Mouse (Mus musculus) thymus, adult 2 months (tissue): ENCODE results near the gene Ldlrad1. TPM values are rescaled to one million over a fixed set of nuclear protein-coding genes. Genes with fewer than 3 reads are reported as not detected.
A peak's percentile ranks its signal among the peaks of the same experiment; 100 is the strongest.

Experiments
- DNase-seq: peaks from one replicate; pipeline ENCODE4 v3.0.0; 2021
- H3K27ac ChIP-seq: fragments of 200-500 bp; 2 replicates; pipeline ENCODE4 v1.5.1; 2012; ENCODE audit warnings: low read length, control low read depth; ENCODE audit not compliant: control insufficient read depth, insufficient read depth
- H3K27me3 ChIP-seq: fragments of 200-500 bp; 2 replicates; pipeline ENCODE4 v1.6.1; 2012; ENCODE audit warnings: mild to moderate bottlenecking, low read length, moderate library complexity, mixed read lengths; ENCODE audit not compliant: control insufficient read depth, insufficient read depth
- H3K36me3 ChIP-seq: fragments of 200-500 bp; 2 replicates; pipeline ENCODE4 v1.6.1; 2012; ENCODE audit warnings: mild to moderate bottlenecking, low read length, moderate library complexity; ENCODE audit not compliant: control insufficient read depth, insufficient read depth
- H3K4me1 ChIP-seq: fragments of 200-500 bp; replicated peaks from 2 replicates; pipeline ENCODE4 v1.6.1; 2012; ENCODE audit warnings: low read length; ENCODE audit not compliant: control insufficient read depth, insufficient read depth
- H3K4me3 ChIP-seq: fragments of 200-500 bp; 2 replicates; pipeline ENCODE4 v1.5.1; 2012; ENCODE audit warnings: mild to moderate bottlenecking, low read length, control low read depth, moderate library complexity; ENCODE audit not compliant: control insufficient read depth, insufficient read depth
- CTCF ChIP-seq: fragments of 200-500 bp; IDR thresholded peaks from 2 replicates; pipeline ENCODE4 v1.5.1; 2012; ENCODE audit warnings: mild to moderate bottlenecking, control low read depth, low read length, moderate library complexity, borderline replicate concordance; ENCODE audit not compliant: control insufficient read depth, poor library complexity, insufficient read depth; ENCODE audit errors: extremely low read depth
- POLR2A ChIP-seq: fragments of 200-500 bp; IDR thresholded peaks from 2 replicates; pipeline ENCODE4 v1.6.1; 2012; ENCODE audit warnings: mild to moderate bottlenecking, low read length, control low read depth, moderate library complexity; ENCODE audit not compliant: control insufficient read depth, poor library complexity, insufficient read depth; ENCODE audit errors: extremely low read depth
- WGBS: fragments of 180-500 bp; shearing (Covaris S2); methylation state at CpG from one replicate; pipeline ENCODE4 v1.1.7; 2018; 5-methylcytosine and 5-hydroxymethylcytosine counted together
- polyA plus RNA-seq: library from polyadenylated mRNA; depleted of rRNA; stranded (reverse); fragments of >200 nt; gene quantifications from 2 replicates; pipeline ENCODE4 v1.2.3, GENCODE M21; 2012

The Ldlrad1 gene
- polyA plus RNA-seq, 1 experiment, result 0.92 TPM

DNA sequence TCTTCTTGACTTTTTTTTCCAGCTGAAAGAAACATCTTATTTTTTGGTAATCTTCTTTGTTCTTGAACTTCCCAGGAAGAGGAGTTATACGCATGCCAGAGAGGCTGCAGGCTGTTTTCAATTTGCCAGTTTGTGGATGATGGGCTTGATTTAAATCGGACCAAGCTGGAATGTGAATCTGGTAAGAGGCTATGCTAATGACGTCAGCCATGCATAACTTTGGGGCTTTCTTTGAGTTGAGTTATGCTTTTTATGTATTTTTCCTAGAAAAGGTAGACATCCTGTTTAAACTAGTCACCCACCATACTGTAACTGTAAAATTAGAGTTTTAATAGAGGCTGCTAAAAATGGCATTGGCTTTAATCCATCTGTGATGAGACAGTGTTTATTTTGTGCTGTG, 23.3 kb upstream of the Ldlrad1 start:
- 95% methylated on average over 3 of the region's 3 CpGs for WGBS
- TF ChIP-seq POLR2A, result no peak
- TF ChIP-seq CTCF, result no peak
- Histone ChIP-seq H3K4me1 (no peaks in the 10 kb centered on the region), H3K27ac (no peak overlapping the region), H3K27me3 (no peaks in the 10 kb centered on the region), H3K4me3 (no peak overlapping the region), H3K36me3 (peaks cover 50% of the 10 kb centered on the region)
- DNase-seq, result no peak

- H3K27ac ChIP-seq, result no peak overlapping the region
- peaks cover 2% of the 10 kb centered on the region; the same call in 1 of the 2 replicates for H3K4me1 ChIP-seq
- 97% methylated on average over 3 of the region's 3 CpGs for WGBS
- H3K27me3 ChIP-seq, result no peaks in the 10 kb centered on the region
- no peak overlapping the region for H3K4me3 ChIP-seq
- H3K36me3 ChIP-seq, result peaks cover 91% of the 10 kb centered on the region
- TF ChIP-seq CTCF (no peak), POLR2A (no peak)
- no peak for DNase-seq
Measured at GRCm38 (mm10) chr4:107193841-107194240, 15.1 kb upstream of the Ldlrad1 start.

GRCm38 (mm10) chr4:107196454-107196853, 12.5 kb upstream of the Ldlrad1 start:
- Histone ChIP-seq H3K36me3 (peaks cover 93% of the 10 kb centered on the region), H3K27me3 (no peaks in the 10 kb centered on the region), H3K4me3 (no peak overlapping the region), H3K4me1 (peaks cover 6% of the 10 kb centered on the region), H3K27ac (no peak overlapping the region)
- DNase-seq, result no peak
- TF ChIP-seq CTCF (no peak), POLR2A (no peak)
- WGBS, result 31% methylated on average over 2 of the region's 2 CpGs

- TF ChIP-seq POLR2A (no peak), CTCF (no peak)
Measured at GRCm38 (mm10) chr4:107198072-107198471, 10.9 kb upstream of the Ldlrad1 start.

DNA sequence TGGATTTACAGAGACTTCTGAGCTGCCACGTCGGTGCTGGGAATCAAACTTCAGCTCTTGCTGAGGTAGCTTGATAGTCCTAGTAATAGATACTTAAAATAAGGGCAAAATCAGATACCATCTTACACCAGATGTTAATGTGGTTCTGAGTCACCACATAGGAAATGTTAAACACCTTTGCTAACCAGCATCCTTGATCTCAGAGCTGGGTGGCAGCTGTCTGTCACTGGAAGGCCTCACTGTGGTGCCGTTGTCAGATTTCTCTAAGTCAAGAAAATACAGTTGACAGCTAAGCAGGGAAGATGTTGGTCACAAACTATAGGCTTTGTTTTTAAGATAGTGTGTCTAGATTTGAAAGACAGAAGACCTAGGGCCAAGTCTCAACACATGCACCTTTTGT, 7.2 kb upstream of the Ldlrad1 start:
- WGBS, result 10% methylated on average over 3 of the region's 3 CpGs
- H3K4me1 ChIP-seq, result peaks cover 9% of the 10 kb centered on the region
- no peak overlapping the region for H3K27ac ChIP-seq
- no peak for TF ChIP-seq POLR2A
- TF ChIP-seq CTCF, result no peak
- no peaks in the 10 kb centered on the region for H3K27me3 ChIP-seq
- DNase-seq, result peak; percentile 19
- H3K4me3 ChIP-seq, result no peak overlapping the region
- peaks cover 71% of the 10 kb centered on the region for H3K36me3 ChIP-seq

More at GRCm38 (mm10) chr4:107198072-107198471, 10.9 kb upstream of the Ldlrad1 start:
- WGBS, result 98% methylated on average over 5 of the region's 5 CpGs
- Histone ChIP-seq H3K36me3 (peaks cover 93% of the 10 kb centered on the region), H3K4me1 (peaks cover 11% of the 10 kb centered on the region), H3K4me3 (no peak overlapping the region), H3K27ac (no peak overlapping the region), H3K27me3 (no peaks in the 10 kb centered on the region)
- no peak for DNase-seq

DNA sequence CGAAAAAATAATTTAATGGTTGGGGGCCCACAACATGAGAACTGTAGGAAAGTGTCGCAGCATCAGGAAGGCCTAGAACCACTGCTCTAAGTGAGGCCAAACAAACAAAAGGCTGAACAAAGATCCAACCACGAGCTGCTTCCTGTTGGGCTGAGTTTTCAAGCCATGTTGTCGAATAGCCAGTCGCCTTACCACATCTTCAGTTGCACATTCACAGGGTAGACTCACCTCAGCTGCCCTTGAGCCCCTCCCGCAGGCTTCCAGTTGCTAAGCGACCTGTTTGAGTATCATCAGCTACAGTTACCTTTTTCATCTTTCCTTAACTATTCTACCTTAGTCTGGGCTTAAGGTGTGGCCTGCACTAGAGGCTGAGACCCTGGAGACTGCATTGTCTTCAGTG, 6.0 kb upstream of the Ldlrad1 start:
- TF ChIP-seq POLR2A (no peak), CTCF (no peak)
- no peak overlapping the region for H3K27ac ChIP-seq
- H3K36me3 ChIP-seq, result peaks cover 60% of the 10 kb centered on the region
- no peak for DNase-seq
- no peak overlapping the region for H3K4me3 ChIP-seq
- peaks cover 9% of the 10 kb centered on the region for H3K4me1 ChIP-seq
- no peaks in the 10 kb centered on the region for H3K27me3 ChIP-seq
- 75% methylated on average over 7 of the region's 7 CpGs for WGBS

GRCm38 (mm10) chr4:107207016-107207415, 2.0 kb upstream of the Ldlrad1 start:
- H3K27ac ChIP-seq, result no peak overlapping the region

More at GRCm38 (mm10) chr4:107207016-107207415, 2.0 kb upstream of the Ldlrad1 start:
- TF ChIP-seq POLR2A, result no peak
- no peak for TF ChIP-seq CTCF
- H3K36me3 ChIP-seq, result peaks cover 20% of the 10 kb centered on the region
- H3K4me1 ChIP-seq, result peaks cover 20% of the 10 kb centered on the region
- 97% methylated on average over 2 of the region's 2 CpGs for WGBS
- no peaks in the 10 kb centered on the region for H3K27me3 ChIP-seq
- no peak for DNase-seq
- H3K4me3 ChIP-seq, result no peak overlapping the region
